Mouse (Mus musculus) myocyte (in vitro differentiated cells): ENCODE results near the gene Krt83. TPM values are rescaled to one million over a fixed set of nuclear protein-coding genes. Genes with fewer than 3 reads are reported as not detected.

Experiments used
- H3K27me3 ChIP-seq: one replicate; pipeline ENCODE4 v1.6.1; 2011; ENCODE audit not compliant: control insufficient read depth, insufficient read depth, insufficient read length
- H3K36me3 ChIP-seq: one replicate; pipeline ENCODE4 v1.6.1; 2011; ENCODE audit not compliant: control insufficient read depth, insufficient read depth
- H3K4me2 ChIP-seq: one replicate; pipeline ENCODE4 v1.6.1; 2011; ENCODE audit warnings: low read depth, control low read depth
- H3K4me3 ChIP-seq: one replicate; pipeline ENCODE4 v1.5.1; 2011; ENCODE audit warnings: mild to moderate bottlenecking, control low read depth, moderate library complexity
- H3K79me2 ChIP-seq: one replicate; pipeline ENCODE4 v1.6.1; 2011; ENCODE audit not compliant: control insufficient read depth, insufficient read depth
- H3ac ChIP-seq: one replicate; pipeline ENCODE4 v1.6.1; 2011; ENCODE audit not compliant: control insufficient read depth, insufficient read length
- CEBPB ChIP-seq: IDR thresholded peaks from 2 replicates; pipeline ENCODE4 v1.6.1; 2011; ENCODE audit warnings: mild to moderate bottlenecking, moderate library complexity; ENCODE audit not compliant: poor library complexity, insufficient read depth, severe bottlenecking
- E2F4 ChIP-seq: IDR thresholded peaks from one replicate; pipeline ENCODE4 v1.6.1; 2011; ENCODE audit warnings: mild to moderate bottlenecking, control low read depth, moderate library complexity; ENCODE audit not compliant: insufficient read depth
- MAX ChIP-seq: IDR thresholded peaks from one replicate; pipeline ENCODE4 v1.6.1; 2011; ENCODE audit warnings: low read depth, mild to moderate bottlenecking, control low read depth
- MYOD1 ChIP-seq, 3 experiments: IDR thresholded peaks; one replicate each; pipeline ENCODE4 v1.6.1; 2011; ENCODE audit warnings: control low read depth in 2 of 3, low read depth in 2 of 3, mild to moderate bottlenecking in 2 of 3, moderate library complexity in 1 of 3; ENCODE audit not compliant: insufficient read length in 2 of 3, control insufficient read depth in 1 of 3
- MYOG ChIP-seq, 3 experiments: IDR thresholded peaks; one replicate each; pipeline ENCODE4 v1.6.1; 2011; ENCODE audit warnings: control low read depth in 2 of 3, low read depth in 2 of 3, mild to moderate bottlenecking in 2 of 3; ENCODE audit not compliant: insufficient read length in 2 of 3, control insufficient read depth in 1 of 3, insufficient read depth in 1 of 3
- POLR2A ChIP-seq: IDR thresholded peaks from one replicate; pipeline ENCODE4 v1.6.1; 2011; ENCODE audit warnings: low read depth, mild to moderate bottlenecking, control low read depth, moderate library complexity; ENCODE audit not compliant: insufficient read length
- POLR2AphosphoS2 ChIP-seq: IDR thresholded peaks from one replicate; pipeline ENCODE4 v1.6.1; 2011; ENCODE audit warnings: low read depth, control low read depth; ENCODE audit not compliant: insufficient read length
- REST ChIP-seq: IDR thresholded peaks from one replicate; pipeline ENCODE4 v1.6.1; 2011; ENCODE audit warnings: mild to moderate bottlenecking, control low read depth, moderate library complexity; ENCODE audit not compliant: insufficient read depth, insufficient read length
- SRF ChIP-seq: IDR thresholded peaks from one replicate; pipeline ENCODE4 v1.6.1; 2011; ENCODE audit warnings: low read depth; ENCODE audit not compliant: control insufficient read depth, insufficient read length
- TCF12 ChIP-seq: IDR thresholded peaks from one replicate; pipeline ENCODE4 v1.6.1; 2011; ENCODE audit warnings: mild to moderate bottlenecking, control low read depth; ENCODE audit not compliant: poor library complexity, insufficient read depth, severe bottlenecking
- TCF3 ChIP-seq: IDR thresholded peaks from one replicate; pipeline ENCODE4 v1.6.1; 2011; ENCODE audit warnings: low read depth, control low read depth; ENCODE audit not compliant: insufficient read length
- USF1 ChIP-seq: IDR thresholded peaks from one replicate; pipeline ENCODE4 v1.6.1; 2011; ENCODE audit warnings: low read depth, mild to moderate bottlenecking, control low read depth, moderate library complexity
- polyA plus RNA-seq: library from polyadenylated mRNA; unstranded; fragments of >200 nt; fragmentation: generic; extraction: Trizol; gene quantifications from one replicate; pipeline ENCODE4 v1.2.1, GENCODE M21; 2012; ENCODE audit warnings: missing spikeins

Gene Krt83
- not detected for polyA plus RNA-seq

DNA sequence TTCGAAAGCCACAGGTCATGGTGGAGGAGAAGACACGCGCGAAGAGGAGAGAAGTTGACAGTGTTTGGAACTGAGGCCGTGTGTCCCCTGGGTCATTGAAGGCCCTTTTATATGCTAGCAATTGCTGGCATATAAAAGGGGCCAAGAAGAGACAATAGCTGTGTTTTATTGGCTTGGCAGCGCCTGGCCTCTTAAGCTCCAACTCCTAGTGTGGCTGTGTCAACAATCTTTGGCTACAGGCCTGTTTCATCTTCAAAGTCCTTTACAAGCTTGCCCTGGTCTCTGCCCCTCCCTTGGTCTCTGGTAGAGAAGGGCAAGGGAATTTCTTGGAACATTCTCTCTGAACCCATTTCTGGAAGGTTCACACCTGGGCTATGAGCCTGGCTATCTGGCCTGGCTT lies at the start of gene Krt83:
TSS of gene Krt83 (minus strand) at position 82 of the 400 bp plus-strand sequence.
- no peaks in the 10 kb centered on the region for H3K36me3 ChIP-seq

DNA sequence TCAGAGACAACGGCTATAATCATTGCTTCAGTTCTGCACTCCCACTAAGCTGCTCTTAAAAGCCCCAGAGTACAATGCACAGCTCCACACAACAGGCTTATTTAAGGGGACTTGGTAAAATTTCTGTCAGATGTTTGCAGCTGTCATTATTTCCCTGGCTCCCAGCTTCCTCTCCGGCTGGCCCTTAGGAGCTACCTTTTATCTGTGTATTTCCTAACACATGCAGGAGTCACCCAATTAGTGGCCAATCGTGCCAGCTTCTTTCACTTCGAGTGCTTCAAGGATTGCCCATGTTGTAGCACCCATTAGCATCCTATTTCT lies 47.2 kb upstream of the Krt83 start:
- Histone ChIP-seq H3K4me2 (no peak overlapping the region), H3K4me3 (no peak overlapping the region), H3ac (no peak overlapping the region), H3K27me3 (peaks cover 36% of the 10 kb centered on the region), H3K79me2 (no peaks in the 10 kb centered on the region), H3K36me3 (no peaks in the 10 kb centered on the region)
- TF ChIP-seq POLR2AphosphoS2, result no peak
- TF ChIP-seq POLR2A, result no peak
- no peak for TF ChIP-seq CEBPB
- no peak for TF ChIP-seq SRF
- no peak for TF ChIP-seq TCF3
- TF ChIP-seq TCF12, result no peak
- no peak for TF ChIP-seq REST
- no peak for TF ChIP-seq USF1

More for the DNA sequence above, at the start of gene Krt83:
- H3K27me3 ChIP-seq, result peaks cover 78% of the 10 kb centered on the region
- no peak for TF ChIP-seq MYOG (IDR thresholded peaks at IDR 0.05; ENCODE audit: control insufficient read depth in 1 of 3, insufficient read depth in 1 of 3, insufficient read length in 2 of 3, low read depth in 2 of 3)
- TF ChIP-seq USF1, result no peak
- no peak for TF ChIP-seq POLR2AphosphoS2
- TF ChIP-seq POLR2A, result no peak
- TF ChIP-seq REST, result no peak
- TF ChIP-seq E2F4, result no peak
- TF ChIP-seq CEBPB, result no peak
- no peak for TF ChIP-seq MYOD1 (IDR thresholded peaks at IDR 0.05; ENCODE audit: control insufficient read depth in 1 of 3, insufficient read length in 2 of 3, low read depth in 2 of 3)
- TF ChIP-seq TCF3, result no peak
- no peak for TF ChIP-seq SRF
- no peak for TF ChIP-seq MAX
- no peak for TF ChIP-seq TCF12
- no peak within 1 kb of the TSS for H3K4me2 ChIP-seq
- H3ac ChIP-seq, result no peak within 1 kb of the TSS
- no peak within 1 kb of the TSS for H3K4me3 ChIP-seq
- H3K79me2 ChIP-seq, result no peaks in the 10 kb centered on the region

DNA sequence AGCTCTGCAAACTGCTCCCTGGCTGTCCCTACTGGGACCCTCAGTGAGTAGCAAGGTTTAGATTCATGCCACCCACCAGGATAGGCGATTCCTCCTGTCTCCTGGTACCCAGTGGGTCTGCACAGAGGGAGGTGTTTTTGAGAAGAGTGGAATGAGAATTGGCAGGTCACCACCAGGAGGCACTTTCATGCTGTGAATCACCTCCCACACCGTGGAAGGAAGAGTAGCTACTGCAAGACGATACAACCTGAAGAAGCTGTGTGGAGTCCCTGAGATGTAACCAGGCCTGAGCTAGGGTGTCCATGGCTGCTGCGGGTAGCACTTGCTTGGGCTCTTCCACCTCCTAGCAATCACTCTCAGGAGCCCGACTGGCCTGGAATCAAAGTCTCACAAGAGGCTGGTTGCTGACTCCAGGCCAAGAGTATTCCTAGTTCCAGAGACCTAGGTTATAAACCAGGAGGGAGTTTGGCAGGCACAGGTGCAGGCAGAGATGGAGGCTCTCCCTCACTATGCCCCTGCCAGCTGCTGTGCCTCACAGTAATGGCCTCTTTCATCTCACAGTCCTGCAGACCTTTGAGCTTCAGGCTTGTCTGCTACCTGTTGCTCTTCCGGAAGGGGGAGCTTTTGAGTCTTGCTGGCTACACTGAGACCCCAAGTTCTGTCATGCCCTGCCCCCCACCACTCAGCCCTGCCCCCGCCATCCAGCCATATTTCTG lies 46.7 kb upstream of the Krt83 start:
- Histone ChIP-seq H3ac (no peak overlapping the region), H3K4me2 (no peak overlapping the region), H3K79me2 (no peaks in the 10 kb centered on the region), H3K4me3 (no peak overlapping the region), H3K36me3 (no peaks in the 10 kb centered on the region), H3K27me3 (peaks cover 41% of the 10 kb centered on the region)
- no peak for TF ChIP-seq SRF
- TF ChIP-seq MYOG (IDR thresholded peaks at IDR 0.05; ENCODE audit: control insufficient read depth in 1 of 3, insufficient read depth in 1 of 3, insufficient read length in 2 of 3, low read depth in 2 of 3), result no peak

DNA sequence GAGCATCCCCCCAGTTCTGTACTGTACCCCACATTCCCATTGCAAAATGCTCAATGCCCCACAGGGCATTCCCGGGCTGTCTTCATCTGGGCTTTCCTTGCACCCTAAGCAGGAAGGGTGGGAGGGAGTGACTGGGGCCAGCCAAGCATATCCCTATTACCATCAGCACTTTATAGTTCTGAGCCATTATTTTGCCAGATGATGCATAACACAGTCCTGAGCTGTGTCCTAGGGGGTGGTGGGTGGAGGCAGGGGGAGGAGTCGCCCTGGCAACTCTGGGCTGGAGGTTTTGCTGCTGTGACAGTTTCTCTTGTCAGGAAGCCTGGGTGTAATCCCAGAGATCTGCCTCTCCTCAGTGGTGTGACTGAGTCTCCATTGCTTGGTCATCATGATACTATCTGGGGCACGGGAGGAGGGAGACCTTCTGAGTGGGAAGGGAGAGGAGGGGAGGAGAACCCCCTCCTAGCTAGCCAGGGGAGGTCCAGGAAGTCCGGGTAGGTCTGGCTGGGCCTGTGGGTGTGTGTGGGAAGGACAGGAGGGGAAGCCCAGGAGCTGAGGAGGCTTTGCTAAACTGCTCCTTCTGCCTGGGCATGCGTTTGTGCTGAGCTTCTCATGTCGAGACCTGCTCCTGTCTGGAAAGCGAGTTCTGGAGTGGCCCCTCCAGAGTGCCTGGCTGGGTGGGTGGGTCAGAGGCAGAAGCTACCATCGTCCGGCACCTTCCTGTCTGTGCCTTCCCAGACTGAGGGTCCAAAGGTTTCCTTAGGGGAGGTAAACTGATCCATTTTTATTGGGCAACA lies 44.9 kb upstream of the Krt83 start:
- no peak overlapping the region for H3K4me3 ChIP-seq
- TF ChIP-seq MAX, result no peak
- no peak for TF ChIP-seq POLR2AphosphoS2
- no peak for TF ChIP-seq SRF
- TF ChIP-seq POLR2A, result no peak
- no peak for TF ChIP-seq TCF3
- TF ChIP-seq CEBPB, result no peak
- TF ChIP-seq MYOG (IDR thresholded peaks at IDR 0.05; ENCODE audit: control insufficient read depth in 1 of 3, insufficient read depth in 1 of 3, insufficient read length in 2 of 3, low read depth in 2 of 3), result no peak
- TF ChIP-seq TCF12, result no peak
- no peak for TF ChIP-seq MYOD1 (IDR thresholded peaks at IDR 0.05; ENCODE audit: control insufficient read depth in 1 of 3, insufficient read length in 2 of 3, low read depth in 2 of 3)
- H3K79me2 ChIP-seq, result no peaks in the 10 kb centered on the region
- H3ac ChIP-seq, result no peak overlapping the region
- no peak overlapping the region for H3K4me2 ChIP-seq
- H3K36me3 ChIP-seq, result no peaks in the 10 kb centered on the region
- peaks cover 39% of the 10 kb centered on the region for H3K27me3 ChIP-seq

DNA sequence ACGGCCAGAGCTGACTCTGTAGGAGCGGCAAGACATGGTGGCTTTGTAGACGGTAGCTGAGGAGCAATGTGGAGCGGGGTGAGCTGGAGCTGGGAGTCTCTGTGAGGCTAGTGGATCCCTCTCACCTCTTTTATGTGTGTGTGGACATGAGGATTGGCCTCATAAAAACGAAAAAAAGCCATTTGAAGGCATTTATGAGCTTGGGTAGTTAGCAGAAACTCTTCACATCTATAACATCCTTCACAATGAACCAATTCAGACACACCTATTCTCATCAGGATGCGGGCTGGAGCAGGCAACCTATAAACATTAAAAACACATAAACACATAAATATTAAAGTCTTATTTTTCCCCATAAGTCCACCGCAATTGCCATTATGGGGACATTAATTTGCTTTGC lies 41.4 kb upstream of the Krt83 start, which contains the start of gene Krt84:
TSS of gene Krt84 (minus strand) at position 101 of the 400 bp plus-strand sequence.
- Histone ChIP-seq H3K79me2 (no peaks in the 10 kb centered on the region), H3K27me3 (peaks cover 59% of the 10 kb centered on the region)
- TF ChIP-seq MYOD1 (IDR thresholded peaks at IDR 0.05; ENCODE audit: control insufficient read depth in 1 of 3, insufficient read length in 2 of 3, low read depth in 2 of 3) (no peak), TCF12 (no peak), MYOG (IDR thresholded peaks at IDR 0.05; ENCODE audit: control insufficient read depth in 1 of 3, insufficient read depth in 1 of 3, insufficient read length in 2 of 3, low read depth in 2 of 3) (no peak), USF1 (no peak), SRF (no peak), TCF3 (no peak), CEBPB (no peak), MAX (no peak), POLR2AphosphoS2 (no peak), REST (no peak), POLR2A (no peak), E2F4 (no peak)

More for the DNA sequence above, 41.4 kb upstream of the Krt83 start, which contains the start of gene Krt84:
- H3K4me3 ChIP-seq, result no peak within 1 kb of the TSS
- no peak within 1 kb of the TSS for H3ac ChIP-seq
- H3K36me3 ChIP-seq, result no peaks in the 10 kb centered on the region
- H3K4me2 ChIP-seq, result no peak within 1 kb of the TSS
